Mouse (Mus musculus) adrenal gland (tissue): ENCODE results near the gene Dyrk1a.
"Not testable (repeated sequence)": the region's sequence is repeated elsewhere in the genome, so short reads cannot be mapped to it uniquely, and the experiment has no call there.

Source experiments
- intact Hi-C: fragments of 180-260 bp; cut with DNase I; formaldehyde crosslinking; loops from one replicate; pipeline ENCODE4 v1.15.1; 2025

Gene Dyrk1a

DNA sequence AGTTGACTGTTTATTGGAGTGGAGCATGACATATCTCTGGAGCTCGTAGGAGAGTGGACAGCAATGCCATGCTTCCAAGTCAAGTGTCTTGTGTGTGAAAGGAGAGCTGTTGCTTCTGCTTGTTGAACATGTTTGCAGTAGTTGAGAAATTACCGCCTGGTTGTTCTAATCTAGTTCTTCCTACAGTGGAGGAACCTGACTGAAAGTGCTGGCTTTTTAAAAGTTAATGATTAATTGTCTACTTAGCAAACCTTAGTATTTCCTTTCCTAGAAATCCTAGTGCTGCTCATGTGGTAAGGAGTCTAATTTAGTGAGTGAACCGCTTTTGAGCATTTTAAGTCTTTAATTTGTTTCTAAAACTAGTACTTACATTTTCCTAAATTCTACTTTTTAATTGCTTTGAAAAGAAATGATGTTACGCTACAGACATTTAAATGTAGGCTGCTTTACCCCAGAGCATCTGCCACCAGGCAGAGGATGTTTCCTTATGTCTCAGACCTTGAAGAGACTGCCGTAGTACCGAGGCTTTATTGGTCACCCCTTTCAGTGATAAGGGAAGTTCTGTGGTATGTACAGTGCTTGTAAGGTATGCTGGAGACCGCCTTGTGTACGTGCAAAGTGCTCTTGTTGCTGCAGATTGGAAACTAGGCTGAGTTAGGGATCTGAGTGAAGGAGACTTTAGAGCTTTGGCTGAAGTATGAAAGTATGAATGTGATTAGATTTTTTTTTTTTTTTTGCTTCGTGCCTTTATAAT lies 59.3 kb downstream of the Dyrk1a start:
- intact Hi-C loops, result no loop called here

DNA sequence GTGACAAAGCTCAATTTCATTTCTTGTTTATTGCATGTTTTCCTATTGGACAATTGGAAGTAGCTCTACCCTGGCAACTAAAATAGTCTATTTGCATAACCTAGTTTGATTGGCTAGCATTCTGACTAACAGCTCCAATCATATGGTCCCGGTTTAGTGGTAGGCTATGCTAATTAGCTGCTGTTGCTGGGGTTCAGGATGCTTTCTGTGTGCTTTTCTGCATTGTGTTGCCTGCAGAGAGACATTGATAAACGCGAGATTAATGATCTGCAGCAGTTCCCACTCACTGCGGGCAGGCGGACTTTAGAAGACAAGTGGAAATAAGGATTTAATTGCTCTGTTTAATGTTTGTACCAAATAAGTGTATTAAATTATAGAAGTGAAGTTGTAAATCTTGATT lies 62.2 kb downstream of the Dyrk1a start:
- intact Hi-C loops, result no loop called here

DNA sequence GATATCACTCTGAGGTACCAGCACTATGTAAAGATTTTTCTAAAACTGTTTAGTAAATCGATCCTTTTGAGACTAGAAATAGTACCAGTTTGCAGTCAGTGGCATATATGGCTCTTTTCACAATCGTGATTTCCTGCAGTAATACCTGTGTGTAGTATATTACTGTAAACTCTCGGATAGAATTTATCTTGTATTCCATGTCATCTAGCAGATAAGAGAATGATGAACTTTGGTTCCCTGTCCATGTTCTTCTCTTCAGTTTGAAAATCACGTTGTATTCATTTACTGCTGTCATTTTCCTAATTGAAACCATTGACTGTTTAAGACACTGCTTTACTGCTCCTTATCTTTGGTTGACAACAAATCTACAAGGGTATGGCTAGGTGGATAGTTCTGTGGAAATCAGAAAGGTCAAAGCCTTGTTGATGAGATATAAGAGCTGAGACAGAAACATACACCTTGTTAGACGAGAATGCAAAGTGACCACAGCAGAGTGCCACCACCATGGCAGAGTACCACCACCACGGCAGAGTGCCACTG lies 62.7 kb downstream of the Dyrk1a start:
- intact Hi-C loops, result no loop called here

DNA sequence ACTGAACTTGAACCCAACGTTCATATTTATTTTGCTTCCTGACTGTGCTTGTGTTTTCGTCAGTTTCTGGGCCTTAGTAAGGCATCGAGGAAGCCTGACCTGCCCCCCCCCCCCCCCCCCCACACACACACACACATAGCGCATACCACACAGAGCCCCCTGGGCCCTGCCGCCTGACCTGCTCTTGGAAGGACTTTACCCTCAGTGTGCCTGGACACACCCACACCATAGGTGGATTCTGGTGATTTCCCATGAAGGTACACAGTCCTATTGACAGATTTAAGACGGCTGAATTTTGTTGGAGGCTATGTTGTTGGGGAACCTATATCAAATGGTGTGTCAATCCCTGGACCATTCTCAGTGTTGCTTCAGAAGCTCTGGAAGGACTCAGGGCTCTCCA lies 63.2 kb downstream of the Dyrk1a start:
- intact Hi-C loops, result no loop called here

DNA sequence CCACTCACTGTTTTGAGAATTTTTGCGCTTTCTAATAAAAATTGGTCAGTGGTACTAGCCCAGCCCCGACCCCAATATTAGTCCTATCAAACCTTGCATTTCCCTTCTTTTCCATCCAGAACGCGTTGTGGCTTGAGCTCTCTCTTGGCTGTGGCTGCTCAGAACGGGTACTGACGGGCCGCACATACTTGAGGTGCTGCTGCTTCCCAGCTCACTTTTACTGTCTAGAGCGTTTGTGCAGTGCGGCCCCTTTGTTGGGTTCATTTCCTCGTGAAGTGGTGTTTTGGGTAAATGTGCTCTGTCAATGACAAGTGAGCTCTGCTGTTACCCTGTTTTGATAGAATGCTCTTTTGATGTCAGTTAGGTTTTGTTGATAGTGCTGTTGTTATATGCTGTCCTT lies 67.6 kb downstream of the Dyrk1a start:
- intact Hi-C loops, result no loop called here

DNA sequence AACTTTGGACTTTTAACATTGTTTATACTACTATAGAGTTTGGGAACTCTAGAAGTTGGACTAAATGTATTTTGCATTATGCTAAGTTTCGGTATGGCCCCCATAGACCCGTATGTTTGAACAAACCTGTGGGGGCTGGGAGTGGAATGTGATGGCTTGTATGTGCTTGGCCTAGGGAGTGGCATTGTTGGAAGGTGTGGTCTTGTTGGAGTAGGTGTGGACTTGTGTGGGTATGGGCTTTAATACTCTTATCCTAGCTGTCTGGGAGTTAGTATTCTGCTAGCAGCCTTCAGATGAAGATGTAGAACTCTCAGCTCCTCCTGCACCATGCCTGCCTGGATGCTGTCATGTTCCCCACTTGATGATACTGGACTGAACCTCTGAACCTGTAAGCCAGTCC lies 72.0 kb downstream of the Dyrk1a start:
- intact Hi-C loops, result no loop called here

DNA sequence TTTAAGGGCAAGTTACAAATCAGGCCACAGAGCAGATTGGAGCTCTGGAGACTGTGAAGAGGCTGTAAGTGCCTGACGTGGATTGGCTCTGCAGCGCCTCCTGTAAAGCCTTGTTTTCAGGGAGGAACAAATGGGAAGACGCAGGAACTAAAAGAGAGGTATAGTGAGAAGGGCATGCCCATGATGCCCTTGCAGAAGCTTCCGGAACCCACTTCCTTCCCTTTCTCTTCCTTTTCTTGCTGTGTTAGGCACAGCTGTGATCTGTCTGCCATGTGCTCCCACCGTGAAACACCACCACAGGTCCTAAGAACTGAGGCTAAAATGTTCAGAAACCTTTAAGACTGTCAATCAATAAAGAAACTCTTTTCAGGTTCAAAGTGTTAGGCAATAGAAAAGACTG lies 77.3 kb downstream of the Dyrk1a start:
- intact Hi-C loops, result no loop called here

DNA sequence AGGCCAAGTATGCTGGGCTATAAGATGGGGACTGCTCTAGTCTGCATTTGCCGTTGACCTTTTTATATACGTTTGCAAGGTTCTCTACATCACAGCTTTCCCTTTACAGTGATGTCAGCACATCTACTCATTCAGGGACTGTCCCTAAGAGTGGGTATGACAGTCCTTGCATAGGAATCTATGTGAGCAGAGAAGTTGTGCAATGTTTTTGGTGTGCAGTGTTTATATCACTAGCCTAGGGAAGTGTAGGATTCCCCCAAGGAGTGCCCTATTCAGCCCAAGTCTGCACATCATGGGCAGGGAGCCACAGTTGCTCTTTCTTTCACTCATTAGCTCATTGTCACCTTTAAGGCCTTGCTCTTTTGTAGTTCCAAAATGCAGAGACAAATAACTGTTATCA lies 78.1 kb downstream of the Dyrk1a start:
- intact Hi-C loops, result no loop called here

DNA sequence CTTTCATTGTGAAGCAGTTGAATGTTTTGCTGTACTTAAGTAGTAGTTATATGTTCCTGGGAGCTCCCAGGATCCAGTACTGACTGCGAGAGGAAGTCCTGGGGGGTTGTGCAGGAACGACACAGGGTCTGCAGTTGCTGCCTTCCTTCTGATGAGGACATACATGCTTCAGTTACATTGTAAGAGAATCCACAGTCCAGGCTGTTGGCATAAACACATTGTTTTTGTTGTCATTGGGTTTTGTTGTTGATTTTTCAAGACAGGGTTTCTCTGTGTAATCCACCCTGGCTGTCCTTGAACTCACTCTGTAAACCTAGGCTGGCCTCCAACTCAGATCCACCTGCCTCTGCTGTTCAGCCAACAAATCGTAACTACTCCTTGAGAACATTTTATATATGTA lies 80.1 kb downstream of the Dyrk1a start:
- intact Hi-C loops, result no loop called here

DNA sequence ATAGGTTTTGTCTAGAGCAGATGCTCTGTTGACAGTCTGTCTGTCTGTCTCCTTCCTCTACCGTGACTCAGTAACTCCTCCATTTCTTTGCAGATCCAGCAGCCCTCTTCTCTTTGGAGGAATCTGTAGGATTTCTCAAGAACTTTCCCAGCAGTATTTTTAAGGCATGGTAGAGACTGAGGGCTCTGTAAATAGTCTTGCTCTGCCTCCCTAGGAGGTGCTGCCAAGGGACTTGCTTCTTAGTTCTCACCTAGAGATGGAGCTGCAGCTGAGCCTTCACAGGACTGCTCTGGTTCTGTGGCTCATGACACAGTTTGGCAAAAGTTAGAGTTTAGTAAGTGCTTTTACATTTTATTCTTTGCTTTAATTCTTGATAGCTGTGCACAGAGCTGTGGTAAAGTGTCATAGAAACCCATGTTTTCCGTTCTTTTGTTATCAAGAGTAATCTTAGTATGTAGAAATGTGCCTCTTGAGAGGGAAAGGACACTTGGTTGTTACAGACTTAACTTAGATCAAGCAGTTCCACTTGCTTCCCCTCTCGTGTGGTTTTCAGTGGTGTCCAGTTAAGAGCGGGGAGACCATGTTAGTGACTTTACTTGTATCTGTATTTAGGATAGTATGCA lies 82.4 kb downstream of the Dyrk1a start:
- intact Hi-C loops, result no loop called here

DNA sequence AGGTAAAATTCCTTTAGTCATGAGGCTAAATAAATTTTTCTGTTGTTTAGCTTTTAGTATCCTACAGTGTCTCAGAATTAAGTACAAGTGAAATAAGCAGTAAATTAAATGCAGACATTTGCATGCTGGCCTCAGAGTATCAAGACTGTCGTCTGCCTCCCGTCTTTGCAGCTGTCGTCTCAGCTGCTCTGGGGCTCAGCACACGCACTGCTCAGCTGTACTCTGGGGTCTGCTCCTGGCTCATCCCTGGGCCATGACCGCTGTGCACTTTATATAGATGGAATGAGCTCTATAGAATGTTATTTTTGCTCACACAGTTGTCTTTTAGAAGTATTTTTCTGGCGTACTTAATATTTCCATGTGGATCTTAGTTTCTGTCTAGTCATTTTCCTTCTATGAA lies 85.3 kb downstream of the Dyrk1a start:
- intact Hi-C loops, result no loop called here

DNA sequence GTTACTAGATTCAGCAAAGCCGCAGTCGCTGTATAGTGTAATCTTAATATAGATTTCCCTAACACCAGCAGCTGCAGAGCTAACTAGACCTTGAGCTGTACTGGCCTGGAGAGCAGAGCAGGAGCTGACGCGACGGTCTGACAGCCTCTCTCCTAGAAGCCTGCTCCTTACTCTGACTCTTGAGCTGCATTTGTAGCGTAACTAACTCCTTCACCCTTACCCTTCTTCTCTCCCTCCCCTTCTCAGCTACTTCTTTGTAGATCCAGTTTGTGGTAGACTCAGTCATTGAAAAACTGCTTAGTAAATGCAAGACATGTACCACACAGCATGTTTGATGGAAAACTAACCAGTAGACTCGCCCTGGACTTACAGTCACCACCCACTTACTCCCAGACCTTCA lies 87.1 kb downstream of the Dyrk1a start:
- intact Hi-C loops, result no loop called here

DNA sequence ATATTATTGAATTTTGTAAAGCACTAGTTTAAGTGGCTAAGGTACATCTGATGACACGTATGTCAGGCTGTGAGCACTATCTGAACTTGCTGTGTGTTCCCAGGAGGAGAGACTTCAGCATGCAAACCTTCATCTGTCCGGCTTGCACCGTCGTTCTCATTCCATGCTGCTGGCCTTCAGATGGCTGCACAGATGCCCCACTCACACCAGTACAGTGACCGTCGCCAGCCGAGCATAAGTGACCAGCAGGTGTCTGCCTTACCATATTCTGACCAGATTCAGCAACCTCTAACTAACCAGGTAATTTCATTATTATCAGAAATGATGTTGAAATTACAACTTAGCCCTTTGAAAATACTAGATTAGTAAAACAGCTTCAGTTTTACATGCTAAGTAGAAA lies 89.6 kb downstream of the Dyrk1a start:
- intact Hi-C loops, result no loop called here

DNA sequence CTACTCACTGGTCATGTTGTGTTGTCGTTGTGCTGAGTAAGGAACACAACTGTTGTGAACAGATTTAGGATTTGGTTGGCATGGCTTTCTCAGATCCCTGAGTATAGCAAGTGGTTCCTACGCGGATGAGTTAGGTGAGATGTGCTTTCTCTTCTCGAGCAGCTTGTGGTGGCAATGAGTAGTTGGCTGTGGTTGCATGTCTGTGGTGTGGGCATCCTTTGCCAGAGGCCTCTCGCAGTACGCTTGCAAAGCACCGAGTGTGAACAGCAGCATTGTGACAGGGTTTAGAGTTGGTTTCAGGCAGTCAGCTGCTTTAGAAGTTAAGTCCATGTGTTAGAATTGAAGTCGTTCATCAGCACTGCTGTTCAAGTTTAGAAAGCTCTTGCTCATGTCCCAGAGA lies 90.4 kb downstream of the Dyrk1a start:
- intact Hi-C loops, result no loop called here

DNA sequence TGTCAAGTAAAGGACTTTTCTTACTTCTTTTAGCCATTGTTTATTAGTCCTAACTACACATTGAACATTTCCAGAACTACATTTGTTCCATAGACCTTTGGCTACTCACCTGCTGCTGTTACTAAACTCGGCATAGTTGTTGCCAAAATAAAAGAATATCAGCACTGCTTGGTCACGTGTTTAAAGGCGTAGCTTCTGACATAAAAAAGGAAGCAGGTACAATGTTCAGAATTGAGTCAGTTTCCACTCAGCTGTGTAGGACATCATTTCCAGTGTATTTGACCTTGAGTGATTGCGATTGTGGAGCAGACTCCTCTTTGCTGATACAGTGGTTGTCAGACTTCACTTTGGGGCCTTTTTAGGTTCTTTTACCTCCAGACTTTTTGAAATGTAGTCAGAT lies 97.7 kb downstream of the Dyrk1a start:
- intact Hi-C loops, result no loop called here

DNA sequence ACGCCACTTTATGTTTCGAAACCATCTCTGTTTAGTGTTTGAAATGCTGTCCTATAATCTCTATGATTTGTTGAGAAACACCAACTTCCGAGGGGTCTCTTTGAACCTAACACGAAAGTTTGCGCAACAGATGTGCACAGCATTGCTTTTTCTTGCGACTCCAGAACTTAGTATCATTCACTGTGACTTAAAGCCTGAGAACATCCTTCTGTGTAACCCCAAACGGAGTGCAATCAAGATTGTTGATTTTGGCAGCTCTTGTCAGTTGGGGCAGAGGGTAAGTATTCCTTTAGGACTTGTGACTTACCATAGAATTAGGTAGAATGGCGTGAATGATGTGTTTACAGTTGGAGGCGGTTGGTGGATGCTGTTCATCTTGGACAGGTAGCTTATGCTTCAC lies 101.5 kb downstream of the Dyrk1a start:
- intact Hi-C loops, result no loop called here

DNA sequence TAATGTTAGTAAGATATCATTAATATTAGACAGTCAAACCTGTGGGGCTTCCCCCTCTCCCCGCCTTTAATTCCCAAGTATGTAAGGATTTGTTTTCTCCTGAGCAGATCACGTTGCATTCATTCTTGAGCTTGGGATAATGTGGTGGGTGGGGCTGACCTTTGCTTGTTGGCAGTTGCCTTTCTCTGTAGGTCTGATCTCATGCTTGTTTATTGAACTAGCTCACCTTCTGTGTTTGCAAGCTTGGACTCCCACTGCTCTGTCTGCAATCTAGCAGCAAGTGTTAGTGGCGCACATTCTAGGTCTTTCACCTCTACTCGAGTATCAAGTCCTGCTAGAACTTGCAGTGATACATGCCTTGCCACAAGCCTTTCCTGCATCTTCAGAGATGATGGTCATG lies 111.1 kb downstream of the Dyrk1a start:
- intact Hi-C loops, result no loop called here

DNA sequence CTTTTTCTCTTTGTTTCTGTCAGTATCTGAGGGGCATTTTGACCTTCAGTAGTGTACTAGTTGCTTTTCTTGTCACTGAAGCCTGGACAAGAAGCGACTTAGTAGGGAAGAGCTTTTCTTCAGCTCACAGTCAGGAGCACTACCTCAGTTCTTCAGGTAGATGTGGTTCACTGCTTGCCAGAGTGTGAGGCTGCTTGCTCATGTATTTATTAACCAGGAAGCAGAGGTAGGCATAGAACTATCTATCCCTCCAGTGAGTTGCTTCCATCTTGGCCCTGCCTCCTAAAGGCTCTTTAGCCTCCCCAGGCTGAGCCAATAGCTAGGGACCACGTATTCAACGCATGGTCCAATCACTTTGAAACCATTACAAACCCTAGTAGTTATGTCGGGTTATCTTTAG lies 112.0 kb downstream of the Dyrk1a start:
- intact Hi-C loops, result no loop called here

DNA sequence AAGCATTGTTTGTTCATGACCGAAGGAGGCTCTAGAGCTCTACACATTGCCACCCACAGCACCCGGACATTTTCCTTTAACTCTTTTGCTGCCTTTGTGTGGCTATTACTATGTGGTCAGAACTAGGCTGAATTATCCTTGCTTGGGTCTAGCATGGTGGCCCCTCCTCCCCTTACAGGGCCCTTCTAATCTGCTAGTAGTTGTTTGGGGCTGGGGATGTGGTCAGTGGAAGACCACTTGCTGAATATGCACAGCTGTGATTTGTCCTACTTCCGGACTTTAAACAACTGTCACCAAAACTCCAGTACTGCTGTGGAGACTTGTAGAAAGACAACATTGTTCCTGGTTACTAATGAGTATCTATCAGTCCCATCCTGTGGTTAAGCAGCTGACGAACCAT lies 114.2 kb downstream of the Dyrk1a start:
- intact Hi-C loops, result no loop called here

DNA sequence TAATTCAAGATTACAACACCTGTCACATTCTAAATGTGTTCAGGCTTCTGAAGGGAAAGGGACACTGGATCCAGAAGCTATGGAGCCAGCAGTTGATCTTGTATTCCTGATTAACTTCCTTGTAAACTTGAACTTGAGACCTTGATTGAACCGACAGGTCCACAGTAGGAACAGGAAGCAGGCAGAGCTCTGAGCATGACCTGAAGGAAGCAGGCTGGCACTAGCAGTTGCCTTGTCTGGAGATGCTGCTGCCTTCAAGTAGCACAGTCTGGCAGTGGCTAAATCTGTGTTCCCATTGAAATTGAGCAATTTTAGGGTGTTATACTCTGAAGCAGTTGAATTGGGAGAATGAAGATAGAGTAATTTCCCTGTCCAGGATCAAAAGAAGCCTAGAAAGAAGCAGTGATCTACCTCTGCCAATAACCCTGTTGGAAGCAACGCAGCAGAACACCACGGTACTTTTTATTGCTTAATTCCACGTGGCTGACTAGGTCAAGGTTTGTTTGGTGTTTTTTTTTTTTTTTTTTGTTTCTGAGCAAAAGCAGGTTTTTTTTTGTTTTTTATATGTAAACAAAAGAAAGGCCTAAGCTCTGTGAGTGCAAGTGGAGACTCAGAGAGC lies 124.0 kb downstream of the Dyrk1a start:
- intact Hi-C loops, result no loop called here

DNA sequence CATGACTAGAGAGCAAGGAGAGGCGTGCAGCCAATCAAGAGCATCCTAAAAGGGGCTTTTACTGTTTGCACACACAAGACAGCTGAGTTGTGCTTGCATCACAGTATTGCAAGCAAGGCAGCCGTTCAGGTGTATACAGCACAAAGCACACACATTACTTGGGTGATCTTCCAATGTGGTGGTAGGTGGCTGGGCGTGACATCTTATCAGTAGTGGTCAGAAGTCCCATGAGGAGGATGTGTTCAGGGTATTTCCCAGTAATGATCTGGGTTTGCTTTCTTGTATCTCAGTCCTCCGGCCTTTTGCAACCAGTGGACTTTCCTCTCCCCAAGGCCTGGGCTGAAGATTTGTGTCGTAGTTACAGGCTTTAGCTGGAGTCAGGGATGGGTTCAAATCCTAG lies 127.7 kb downstream of the Dyrk1a start:
- intact Hi-C loops, result no loop called here

DNA sequence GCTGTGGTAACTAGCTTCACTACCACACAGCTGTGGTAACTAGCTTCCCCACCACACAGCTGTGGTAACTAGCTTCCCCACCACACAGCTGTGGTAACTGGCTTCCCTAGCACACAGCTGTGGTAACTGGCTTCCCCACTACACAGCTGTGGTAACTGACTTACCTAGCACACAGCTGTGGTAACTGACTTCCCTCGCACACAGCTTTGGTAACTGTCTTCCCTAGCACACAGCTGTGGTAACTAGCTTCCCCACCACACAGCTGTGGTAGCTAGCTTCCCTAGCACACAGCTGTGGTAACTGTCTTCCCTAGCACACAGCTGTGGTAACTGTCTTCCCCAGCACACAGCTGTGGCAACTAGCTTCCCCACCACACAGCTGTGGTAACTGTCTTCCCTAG lies 128.4 kb downstream of the Dyrk1a start:
- intact Hi-C loops, result not testable (repeated sequence)

DNA sequence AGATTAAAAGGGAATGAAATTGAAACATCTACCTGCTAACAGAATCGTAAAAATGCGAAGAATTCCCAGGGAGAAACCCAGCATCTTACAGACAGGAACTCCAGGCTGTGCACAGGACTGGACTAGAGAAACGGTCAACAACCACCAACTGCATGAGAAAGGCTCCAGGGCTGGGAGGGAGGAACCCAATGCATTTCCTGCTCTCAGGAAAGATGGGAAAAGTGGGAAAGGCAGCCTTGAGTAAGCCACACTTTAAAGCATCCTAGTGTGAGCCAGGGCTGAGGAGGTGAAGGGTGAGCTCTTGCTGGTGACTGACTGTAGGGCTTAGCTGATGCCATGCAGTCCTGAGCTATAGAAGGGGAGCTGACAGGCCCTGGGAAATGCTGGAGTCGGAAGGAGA lies 131.3 kb downstream of the Dyrk1a start:
- intact Hi-C loops, result no loop called here
